Mouse (Mus musculus): ENCODE results near the gene Plekhg4.

The Plekhg4 gene

GRCm38 (mm10) chr8:105403467-105403866 lies 30.4 kb downstream of the Plekhg4 start:
- no peak for DNase-seq (ENCODE audit: low spot score in 2 of 2)

GRCm38 (mm10) chr8:105404496-105404895 lies 31.4 kb downstream of the Plekhg4 start:
- no peak for DNase-seq (ENCODE audit: low spot score in 2 of 2)

GRCm38 (mm10) chr8:105406416-105406815 lies 33.3 kb downstream of the Plekhg4 start:
- DNase-seq (ENCODE audit: low spot score in 2 of 2): peak in 1 of 2 experiments; percentile 6

GRCm38 (mm10) chr8:105408331-105408730 lies 35.3 kb downstream of the Plekhg4 start:
- DNase-seq (ENCODE audit: low spot score in 2 of 2): no peak

GRCm38 (mm10) chr8:105409947-105410346 lies 36.9 kb downstream of the Plekhg4 start:
- no peak for DNase-seq (ENCODE audit: low spot score in 2 of 2)

- DNase-seq (ENCODE audit: low spot score in 2 of 2): no peak
Measured at GRCm38 (mm10) chr8:105413391-105413790, 40.3 kb downstream of the Plekhg4 start, which contains the start of the genes Kctd19 and Lrrc36. TSS of gene Kctd19 (minus strand) at chr8:105413502. TSS of gene Lrrc36 (plus strand) at chr8:105413571.

GRCm38 (mm10) chr8:105418992-105419391 lies 45.9 kb downstream of the Plekhg4 start:
- DNase-seq (ENCODE audit: low spot score in 2 of 2): no peak

- DNase-seq (ENCODE audit: low spot score in 2 of 2): no peak
Measured at GRCm38 (mm10) chr8:105419800-105420199, 46.7 kb downstream of the Plekhg4 start.

GRCm38 (mm10) chr8:105422006-105422405 lies 48.9 kb downstream of the Plekhg4 start:
- no peak for DNase-seq (ENCODE audit: low spot score in 2 of 2)

GRCm38 (mm10) chr8:105426878-105427277 lies 53.8 kb downstream of the Plekhg4 start:
- DNase-seq (ENCODE audit: low spot score in 2 of 2): no peak

- no peak for DNase-seq (ENCODE audit: low spot score in 2 of 2)
Measured at GRCm38 (mm10) chr8:105431743-105432515, 58.9 kb downstream of the Plekhg4 start.

All from frontal cortex, postnatal 36 days (tissue).